Mouse (Mus musculus) cerebellum, postnatal 25 days (tissue): ENCODE results near the gene Ubash3b.

Experiments used
- DNase-seq, 2 experiments: peaks; one replicate each; pipeline ENCODE4 v3.0.0; 2021; ENCODE audit warnings: mixed read lengths in 2 of 2

Ubash3b gene

DNA sequence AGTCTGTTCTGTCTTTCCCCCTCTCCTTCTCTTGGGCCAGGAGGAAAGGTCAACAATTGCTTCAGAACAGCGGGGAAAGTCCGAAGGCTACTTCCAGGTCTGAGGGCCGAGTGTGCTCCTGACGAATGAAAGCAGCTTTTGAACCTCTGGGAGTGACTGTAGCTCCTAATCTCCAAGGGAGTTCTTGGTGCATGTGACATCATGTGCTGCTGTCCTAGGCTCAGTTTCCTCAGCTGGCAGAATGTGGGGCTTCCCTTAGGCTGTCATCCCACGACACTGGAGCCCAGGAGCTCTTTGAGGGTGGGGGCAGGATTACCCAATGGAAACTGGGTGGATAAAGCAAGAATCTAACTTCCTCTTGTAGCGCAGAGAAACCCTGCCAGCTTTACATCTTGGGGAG is at the start of gene Ubash3b:
TSS of gene Ubash3b (minus strand) at position 285 of the 400 bp plus-strand sequence.
- no peak for DNase-seq

DNA sequence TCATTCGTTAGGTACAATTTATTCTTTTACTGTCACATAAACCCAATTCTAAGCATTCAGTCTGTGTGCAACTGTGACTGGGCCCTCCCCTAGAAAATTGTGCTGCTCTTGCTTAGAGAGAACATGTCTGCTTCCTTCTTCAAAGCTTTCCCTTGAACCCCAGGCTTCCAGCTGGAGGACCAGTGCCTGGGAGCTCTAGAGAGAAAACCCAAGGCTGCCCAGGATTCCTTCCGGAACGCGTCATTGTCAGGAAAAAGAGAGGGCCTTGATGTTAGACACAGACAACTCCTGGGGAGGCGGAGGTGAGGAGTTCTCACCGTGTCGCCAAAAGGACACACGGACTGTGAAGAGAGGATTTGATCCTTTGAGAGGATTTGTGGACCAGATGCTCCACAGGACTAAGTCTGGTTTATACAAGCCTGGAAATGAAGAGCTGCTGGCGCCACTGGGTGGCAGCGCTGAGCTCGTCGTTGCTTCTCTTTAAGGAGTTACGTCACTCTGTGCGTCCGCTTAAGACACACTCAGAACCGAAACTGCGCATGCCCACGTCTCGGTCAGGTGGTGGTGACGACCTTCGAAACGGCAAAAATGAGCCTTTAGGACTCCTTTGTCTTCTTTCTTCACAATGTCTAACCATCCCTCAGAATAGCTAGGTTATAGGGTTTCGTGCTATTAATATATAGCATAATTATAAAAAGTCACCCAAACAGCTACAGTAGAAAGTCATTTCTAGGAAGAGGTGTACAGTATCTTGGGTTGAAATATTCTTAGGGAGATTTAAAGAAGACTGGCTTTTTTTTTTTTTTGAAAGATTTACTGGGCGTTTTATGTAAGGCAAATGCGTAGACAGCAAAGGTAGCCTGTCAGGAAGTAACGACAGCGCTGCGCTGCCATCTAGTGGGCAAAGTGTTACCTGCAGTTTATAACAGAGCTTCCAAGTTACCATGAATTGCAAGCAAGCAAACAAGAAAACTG is 45.9 kb upstream of the Ubash3b start:
- DNase-seq: peak; percentile 94 to 97

DNA sequence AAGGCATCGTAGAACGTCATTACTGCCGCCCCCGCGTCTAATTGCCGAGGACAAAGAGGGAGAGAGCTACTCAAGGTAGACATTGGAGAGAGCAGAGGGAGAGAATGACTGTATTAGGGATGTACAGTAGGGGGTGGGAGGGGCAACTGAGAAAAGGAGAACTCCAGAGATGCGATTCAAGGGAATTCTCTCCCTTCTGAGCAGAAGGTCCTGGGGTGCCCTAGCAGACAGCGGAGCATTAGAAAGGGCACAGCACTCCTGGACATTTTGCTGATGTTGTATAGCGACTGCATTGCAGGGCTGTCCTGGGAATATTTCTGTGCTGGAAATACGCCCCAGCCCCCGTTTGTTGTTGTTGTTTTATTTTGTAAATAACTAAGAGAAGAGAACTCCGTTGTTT is 45.2 kb upstream of the Ubash3b start:
- DNase-seq: no peak

DNA sequence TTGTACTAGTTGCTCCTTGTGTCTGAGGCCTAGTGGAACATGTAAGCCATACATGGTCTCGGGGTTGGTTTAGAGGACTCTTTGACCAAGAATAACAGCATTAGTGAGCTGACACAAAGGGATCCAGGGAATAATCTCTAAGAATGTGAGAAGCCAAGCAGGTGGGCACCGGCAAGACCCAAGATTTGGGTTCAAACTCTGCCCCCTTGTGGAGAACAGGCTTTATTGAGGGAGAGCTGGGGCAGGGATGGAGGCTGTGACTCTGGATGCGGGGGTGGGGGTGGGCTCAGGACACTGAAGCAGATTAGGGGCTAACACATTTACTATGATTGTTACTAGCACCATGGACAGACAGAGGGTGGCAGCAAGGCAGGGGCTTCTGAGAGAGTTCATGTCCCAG is 43.8 kb upstream of the Ubash3b start:
- no peak for DNase-seq

DNA sequence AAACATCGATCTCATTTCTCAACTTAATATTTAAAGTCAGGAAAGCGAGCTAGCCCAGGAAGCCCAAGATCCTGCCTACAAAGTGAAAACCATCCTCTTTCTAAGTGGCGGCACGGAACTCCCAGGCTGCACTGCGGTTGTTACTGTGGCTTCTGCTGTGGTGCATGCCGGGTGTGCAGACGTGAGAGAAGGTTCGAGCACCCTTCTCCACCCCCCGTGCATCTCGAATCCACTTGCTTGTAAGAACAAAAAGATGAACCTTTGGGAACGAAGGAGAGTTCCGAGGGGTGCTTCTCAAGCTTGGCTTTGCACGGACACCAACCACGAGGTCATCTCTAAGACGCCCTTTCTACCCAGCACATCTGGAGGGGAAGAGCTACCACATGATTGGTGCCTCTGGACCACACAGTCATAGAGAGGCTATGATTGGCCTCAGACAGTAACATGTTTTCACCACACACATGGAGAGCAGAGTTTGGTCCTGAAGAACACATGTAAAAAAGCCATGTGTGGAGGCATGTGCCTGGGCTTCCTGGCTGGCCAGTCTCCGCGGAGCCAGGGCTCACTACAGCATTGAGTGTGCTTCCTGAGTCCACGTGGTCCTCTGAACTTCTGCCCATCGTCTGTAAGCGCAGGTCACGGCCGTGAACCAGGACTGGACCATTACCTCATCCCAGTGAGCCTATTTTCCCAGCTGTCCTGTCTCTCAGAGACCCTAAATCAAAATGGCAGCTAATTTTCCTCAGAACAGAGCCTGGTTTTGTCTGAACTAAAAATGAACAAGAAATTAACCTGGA is 38.2 kb upstream of the Ubash3b start:
- peak; percentile 47 to 53 for DNase-seq

DNA sequence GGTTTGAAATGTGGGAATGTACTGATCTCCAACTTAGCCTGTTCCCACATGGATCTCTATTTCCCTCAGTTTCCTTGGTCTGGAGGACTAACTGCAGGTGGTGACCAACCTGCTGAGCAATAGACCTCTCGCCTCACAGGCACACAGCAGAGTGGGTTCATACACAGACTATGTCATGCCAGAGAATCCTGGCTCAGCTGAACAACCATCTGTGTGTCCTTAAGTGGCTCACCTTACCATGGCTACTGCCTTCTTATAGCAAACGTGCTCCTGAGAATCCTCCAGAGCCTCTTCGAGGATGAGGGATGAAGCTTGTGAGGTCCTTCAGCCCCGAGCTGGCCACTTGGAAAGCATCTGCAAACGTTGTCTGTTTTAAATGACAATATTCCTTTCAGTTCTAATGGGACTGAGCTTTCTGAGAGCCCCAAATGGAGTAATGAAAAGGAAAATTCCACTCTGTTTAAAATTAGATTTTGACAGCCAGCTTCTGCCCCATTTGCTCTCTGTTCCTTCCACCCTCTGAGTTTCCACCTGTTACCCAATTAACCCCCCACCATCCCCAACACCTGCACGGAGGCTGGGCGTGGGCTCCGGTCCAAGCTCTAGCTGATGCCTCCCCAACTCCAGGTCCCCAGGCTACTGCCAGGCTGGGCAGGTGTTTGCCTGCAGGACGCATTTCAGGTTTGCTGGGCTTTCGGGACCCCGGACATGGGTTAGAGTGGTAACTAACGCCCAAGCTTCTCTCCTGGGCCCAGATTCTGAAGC is 37.2 kb upstream of the Ubash3b start:
- DNase-seq: peak; percentile 93 to 95

DNA sequence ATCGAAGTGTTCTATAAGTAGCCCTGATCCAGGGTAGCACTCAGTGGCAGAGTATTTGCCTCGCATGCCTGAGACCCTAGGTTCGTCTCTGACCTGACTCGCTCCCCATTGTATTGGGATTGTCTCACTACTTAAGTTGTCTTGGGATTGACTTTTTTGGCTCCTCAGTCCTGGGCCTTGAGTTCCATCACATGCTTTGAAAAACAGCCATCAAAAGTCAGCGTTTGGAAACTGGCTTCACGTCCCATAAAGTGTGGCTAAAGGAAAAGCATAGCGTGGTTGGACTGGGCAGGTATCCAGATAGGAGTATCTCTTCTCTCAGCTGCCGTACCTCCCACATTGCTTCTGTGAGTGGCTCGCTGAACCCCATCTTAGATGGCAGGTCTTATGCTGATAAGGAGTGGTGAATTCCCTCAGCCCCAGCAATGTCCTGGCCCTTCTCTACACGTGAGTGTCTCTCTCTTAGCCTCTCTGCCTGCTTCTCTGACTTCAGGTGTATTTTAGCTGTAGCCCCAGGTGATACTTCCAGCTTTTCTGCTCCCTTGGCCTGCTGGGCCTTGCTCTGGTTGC is 34.3 kb upstream of the Ubash3b start:
- DNase-seq: peak; percentile 46

DNA sequence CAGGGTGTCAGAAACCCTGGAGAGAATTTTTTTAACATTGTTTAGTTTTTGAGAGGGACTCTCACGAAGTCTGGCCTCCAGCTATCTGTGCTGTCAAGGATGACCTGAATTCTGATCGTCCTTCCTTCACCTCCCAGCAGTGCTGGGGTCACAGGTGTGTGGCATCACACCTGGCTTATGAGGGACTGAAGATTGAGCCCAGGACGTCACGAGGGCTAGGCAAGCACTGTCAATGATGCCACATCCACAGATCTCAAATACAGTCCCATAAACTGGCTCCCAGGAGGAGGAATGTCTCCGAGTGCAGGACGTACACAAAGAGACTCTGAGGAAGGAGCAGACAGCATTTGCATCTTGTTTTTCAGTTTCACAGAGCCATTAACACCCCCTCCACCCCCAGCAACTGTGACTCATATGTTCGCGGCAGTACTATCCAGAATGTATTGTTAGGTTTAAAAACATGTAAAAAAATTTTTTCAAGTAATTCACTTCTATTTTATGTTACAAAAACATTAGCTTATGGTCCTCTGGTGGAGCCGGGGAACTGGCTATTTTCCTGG is 30.2 kb upstream of the Ubash3b start:
- peak; percentile 32 to 51 for DNase-seq

DNA sequence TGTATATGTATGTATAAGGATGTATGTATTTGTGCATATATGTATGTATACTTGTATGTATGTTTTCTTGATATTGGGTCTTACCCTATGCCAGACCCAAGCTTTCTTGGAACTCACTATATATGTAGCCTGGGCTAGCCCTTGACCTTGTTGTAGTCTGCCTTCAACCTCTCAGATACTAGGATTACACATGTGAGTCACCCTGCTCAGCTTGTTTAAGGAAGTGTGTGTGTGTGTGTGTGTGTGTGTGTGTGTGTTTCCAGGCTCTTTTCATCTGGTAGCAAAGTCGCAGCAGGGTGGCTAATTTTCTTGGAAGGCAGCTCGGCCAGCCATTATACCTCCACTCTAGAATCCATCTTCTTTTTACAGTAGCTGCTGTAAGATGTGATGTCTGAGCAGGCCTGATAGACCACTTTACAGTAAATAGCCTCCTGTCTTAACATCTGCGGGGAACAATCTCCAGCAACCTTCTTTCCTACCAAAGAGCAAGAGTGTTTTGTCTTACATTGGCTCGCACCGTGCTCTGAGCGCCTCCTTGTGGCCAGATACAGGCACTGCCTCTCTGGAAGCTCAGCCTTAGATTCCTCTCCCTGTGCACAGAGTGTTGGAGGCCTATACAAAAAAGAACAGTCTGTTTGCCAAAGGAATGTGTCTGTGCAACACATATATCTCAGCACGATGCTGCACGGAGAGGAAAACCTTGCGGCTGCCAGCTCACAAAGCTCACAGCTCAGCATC is 29.4 kb upstream of the Ubash3b start:
- DNase-seq: peak; percentile 93

DNA sequence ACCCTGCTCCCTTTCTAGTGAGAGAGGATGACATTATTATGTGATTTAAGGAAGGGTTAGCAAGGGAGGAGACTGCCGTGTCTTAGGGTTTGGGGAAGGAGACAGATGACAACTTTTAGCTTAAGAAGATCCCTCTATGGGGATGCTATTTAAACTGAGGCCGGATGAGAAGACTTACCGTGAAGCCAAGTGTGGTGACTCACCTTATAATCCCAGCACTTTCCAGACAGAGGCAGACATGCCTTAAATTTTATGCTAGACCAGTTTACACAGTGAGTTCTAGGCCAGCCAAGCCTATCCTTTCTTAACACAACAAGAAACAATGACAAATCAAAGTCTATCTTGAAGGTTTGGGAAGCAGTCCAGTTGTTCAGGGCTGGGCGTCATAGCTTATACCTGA is 26.4 kb upstream of the Ubash3b start:
- DNase-seq: no peak

DNA sequence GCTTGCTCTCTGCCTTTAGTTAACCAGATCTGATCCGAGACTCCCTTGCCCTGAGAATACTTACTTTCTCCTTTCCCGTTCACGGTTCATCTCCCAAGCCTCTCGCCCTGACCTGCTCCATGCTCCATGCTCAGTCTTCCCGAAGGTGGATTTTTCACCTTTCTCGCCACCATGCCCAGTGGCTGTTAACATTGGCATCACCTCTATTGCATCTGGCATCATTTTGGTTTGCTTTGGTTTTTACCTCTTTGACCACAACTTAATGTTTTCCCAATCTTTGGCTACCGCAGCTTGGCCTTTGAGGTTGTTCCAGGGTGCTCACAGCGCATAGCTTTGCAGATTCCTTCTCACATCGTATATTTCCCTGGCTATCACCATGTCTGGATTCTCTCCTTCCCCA is 26.0 kb upstream of the Ubash3b start:
- DNase-seq: no peak

DNA sequence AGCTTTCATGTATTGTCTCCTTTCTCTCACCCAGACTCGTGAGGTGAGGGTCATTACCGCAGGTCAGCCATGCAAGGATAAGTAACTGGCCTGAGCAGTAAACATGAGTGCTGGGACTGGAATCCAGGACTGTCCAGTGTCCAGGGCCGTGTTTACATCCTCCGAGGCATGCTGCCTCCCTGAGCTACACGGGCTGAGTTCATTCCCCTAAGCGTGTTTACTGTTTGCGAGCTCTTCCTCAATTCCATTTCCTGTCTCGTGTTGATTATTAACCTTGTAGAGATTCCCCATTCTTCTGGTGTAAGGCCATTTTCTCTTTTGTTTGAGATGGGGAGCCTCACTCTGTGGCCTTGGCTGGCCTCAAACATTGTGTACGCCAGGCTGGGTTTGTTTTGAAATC is 23.8 kb upstream of the Ubash3b start:
- DNase-seq: peak in 1 of 2 experiments; percentile 0

DNA sequence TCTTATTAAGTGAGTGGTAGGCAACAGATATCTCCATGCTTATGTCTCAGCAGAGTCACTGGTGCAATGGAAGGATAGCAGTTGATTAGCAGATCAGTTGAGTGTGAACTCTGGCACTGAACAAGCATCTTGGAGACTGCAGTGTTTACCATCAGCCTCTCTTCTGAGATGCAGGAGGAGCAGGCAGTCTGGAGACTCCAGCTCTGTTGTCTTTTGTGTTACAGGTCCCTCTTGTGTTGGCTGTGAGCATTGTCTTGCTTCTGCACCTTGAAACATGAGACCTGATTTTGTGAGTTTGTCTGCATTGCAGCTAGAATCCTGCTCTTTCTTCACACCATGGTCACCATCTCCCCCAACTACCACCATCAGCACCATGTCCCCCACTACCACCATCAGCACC is 21.1 kb upstream of the Ubash3b start:
- DNase-seq: peak; percentile 71 to 79

DNA sequence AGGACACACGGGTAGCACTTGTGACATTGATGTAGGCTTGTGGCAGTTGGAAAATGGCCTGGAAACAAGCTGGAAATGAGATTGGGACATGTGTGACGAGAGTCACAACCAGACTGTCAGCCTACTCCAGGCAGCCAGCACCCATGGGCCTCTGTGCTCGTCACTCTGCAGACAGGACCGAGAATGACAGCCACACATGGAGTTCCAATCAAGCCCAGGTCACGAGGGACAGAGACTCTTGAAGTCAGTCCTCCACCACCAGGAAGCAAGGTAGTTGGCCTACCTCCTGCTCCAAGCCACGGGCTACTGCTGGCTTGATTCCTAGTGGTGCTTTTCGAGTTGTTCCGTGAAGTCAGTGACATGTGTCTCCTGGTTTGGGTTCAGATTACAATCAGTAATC is 20.3 kb upstream of the Ubash3b start:
- DNase-seq: peak in 1 of 2 experiments; percentile 41

DNA sequence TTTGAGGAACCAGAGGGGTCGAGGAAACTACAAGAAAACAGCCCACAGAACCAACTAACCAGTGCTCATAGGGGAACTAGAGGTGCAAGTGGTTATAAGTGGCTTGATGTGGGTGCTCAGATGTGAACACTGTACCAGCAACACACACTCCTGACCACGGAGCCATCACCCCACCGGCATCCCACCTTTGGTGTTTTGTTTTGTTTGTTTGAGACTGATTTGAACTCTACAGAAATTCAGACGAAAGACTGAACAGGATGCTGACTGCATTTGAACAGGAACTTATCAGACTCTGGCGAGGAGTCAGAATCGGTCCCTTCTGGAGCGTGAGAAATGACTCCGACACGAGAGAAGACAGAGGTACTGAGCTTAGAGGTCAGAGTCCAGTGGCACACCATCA is 19.9 kb upstream of the Ubash3b start:
- no peak for DNase-seq

DNA sequence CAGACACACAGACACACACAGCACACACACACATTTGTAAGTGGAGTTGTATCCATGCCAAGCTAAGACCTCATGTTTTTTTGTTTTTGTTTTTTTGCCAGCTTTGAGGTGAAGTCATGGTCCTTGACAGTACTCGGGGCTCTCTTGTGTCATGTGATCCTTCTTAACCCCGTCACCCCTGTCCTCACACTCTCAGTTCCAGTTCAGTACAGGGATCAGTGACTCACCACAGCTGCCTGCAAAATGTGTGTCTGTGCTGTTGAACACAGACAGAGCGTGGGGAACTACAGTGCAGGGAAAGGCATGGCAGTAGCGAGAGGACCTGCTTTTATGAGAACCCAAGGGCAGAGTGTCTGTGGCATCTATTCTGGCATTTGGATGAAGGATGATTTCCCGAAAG is 17.6 kb upstream of the Ubash3b start:
- DNase-seq: no peak

DNA sequence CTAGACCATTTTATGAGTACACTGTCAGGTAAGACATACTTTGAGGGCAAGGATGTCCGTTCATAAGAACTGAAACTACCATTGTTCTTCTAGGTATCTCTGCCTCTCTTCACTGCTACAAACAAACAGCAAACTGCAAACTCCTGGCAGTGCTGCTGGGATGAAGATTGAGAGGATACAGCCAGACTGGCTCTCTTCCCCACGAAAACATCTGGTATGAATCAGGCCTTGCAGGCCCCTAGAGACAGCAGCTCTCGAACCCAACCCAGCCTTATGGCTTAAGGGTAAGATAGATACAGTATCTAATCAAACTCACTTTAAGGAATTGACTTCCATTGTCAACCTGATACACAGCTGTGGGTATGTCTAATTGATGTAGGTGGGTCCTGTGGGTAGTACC is 11.7 kb upstream of the Ubash3b start:
- no peak for DNase-seq

DNA sequence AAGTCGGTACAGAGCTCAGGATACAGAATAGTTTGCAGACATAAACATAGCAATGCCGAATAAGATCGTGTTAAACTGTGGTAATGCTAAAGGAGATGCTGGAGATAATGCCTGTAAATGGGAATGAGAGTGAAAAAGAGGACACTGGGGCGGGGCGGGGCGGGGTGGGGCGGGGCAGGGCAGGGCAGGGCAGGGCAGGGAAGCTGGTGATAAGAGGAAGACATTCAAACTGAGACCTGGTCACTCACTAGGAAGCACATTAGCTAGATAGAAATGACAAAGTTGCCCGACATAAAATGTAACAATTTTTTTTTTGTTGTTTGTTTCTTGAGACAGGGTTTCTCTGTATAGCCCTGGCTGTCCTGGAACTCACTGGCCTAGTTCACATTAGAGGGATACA is 10.9 kb upstream of the Ubash3b start:
- DNase-seq: no peak

DNA sequence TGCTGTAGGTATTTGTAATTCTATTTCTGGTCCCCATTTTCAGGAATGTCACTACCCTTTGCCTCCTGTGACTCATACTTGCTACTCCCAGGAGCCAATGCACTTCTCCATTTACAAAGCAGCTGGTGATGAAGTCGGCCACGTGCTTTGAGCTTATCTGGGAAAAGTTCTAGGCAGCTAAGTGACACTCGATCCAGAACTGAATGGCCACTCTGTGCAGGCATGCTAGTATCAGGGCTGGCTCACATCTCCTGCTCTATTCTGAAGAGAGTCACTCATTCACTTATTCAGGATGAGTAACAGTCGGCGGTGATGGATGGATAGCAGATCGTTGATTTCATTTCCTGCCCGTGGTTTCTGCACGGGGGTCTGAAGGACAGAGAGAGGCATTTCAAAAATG is 8.5 kb upstream of the Ubash3b start:
- DNase-seq: no peak

DNA sequence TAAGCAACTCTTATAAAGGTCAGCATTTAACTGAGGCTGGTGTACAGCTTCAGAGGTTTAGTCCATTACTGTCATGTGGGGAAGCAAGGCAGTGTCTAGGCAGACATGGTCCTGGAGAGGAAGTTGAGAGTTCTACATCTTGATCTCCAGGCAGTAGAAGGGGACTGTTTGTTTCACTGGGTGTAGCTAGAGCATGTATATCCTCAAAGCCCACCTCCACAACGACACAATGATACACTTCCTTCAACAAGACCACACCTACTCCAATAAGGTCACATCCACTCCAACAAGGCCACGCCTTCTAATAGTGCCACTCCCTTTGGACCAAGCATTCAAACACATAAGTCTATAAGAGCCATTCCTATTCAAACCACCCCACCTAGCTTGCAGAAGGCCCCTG is 7.2 kb upstream of the Ubash3b start:
- no peak for DNase-seq

DNA sequence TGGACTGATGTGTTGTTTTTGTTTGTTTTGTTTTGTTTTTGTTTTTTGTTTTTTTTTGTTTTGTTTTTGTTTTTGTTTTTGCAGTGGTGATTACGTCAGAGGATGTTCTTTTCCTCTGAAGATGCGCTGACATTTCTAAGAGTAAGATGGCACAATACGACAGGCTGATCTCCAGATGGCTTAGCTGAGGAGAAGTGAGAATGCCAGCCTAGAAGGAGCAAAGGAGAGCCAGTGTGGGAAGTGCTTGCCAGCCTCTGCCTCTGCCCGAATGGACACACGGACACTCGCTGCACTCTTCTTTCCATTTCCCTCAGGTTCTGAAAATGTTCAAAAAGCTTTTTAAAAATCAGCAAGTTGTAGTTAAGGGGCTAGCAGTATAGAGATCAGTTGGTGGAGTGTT is 6.7 kb upstream of the Ubash3b start:
- no peak for DNase-seq

DNA sequence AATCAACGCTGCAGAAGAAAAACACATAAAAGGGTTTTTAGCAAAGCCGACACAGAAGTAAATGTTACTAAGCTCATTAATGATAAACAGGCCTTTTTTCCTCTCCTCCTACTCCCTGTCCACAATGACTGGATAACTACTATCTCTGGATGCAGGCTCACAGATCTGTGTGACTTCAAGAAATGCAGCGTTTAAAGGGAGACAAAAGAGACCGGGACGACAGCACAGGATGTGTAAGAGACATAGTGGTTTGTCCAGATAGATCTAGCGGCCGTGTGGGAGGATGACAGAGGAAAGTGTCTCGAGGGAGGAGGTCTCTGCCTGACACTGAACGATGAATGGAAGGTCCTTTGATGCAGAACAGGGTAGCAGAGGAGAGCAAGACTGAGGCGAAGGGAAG is 5.4 kb upstream of the Ubash3b start:
- DNase-seq: no peak
